Mouse (Mus musculus) midbrain, postnatal 0 days (tissue): ENCODE results near the gene Pars2. TPM values are rescaled to one million over a fixed set of nuclear protein-coding genes. Genes with fewer than 3 reads are reported as not detected.

Source experiments
- ATAC-seq: fragments of 200-750 bp; cut with Nextera tagmentation; 2 replicates; pipeline ENCODE4 v1.8.0; 2017; ENCODE audit warnings: moderate number of reproducible peaks, mild to moderate bottlenecking, moderate TSS enrichment, moderate library complexity; ENCODE audit not compliant: low FRiP score
- DNase-seq: peaks from one replicate; pipeline ENCODE4 v3.0.0-alpha.2; 2015; ENCODE audit warnings: low spot score
- H3K27ac ChIP-seq: fragments of 300-500 bp; sonication (generic); 2 replicates; pipeline ENCODE4 v1.5.1; 2014; ENCODE audit warnings: low read depth, mild to moderate bottlenecking, low read length, mixed read lengths
- H3K27me3 ChIP-seq: fragments of 300-500 bp; sonication (generic); 2 replicates; pipeline ENCODE4 v1.6.1; 2014; ENCODE audit warnings: low read length, control low read depth, mixed read lengths; ENCODE audit not compliant: insufficient read depth
- H3K36me3 ChIP-seq: fragments of 300-500 bp; sonication (generic); 2 replicates; pipeline ENCODE4 v1.6.1; 2014; ENCODE audit warnings: low read length, control low read depth, mixed read lengths; ENCODE audit not compliant: insufficient read depth
- H3K4me1 ChIP-seq: fragments of 300-500 bp; sonication (generic); 2 replicates; pipeline ENCODE4 v1.6.1; 2014; ENCODE audit warnings: mild to moderate bottlenecking, control low read depth, antibody characterized with exemption, low read length, mixed read lengths; ENCODE audit not compliant: insufficient read depth
- H3K4me2 ChIP-seq: fragments of 300-500 bp; sonication (generic); 2 replicates; pipeline ENCODE4 v1.6.1; 2014; ENCODE audit warnings: low read depth, mild to moderate bottlenecking, low read length, mixed read lengths; ENCODE audit not compliant: poor library complexity, severe bottlenecking
- H3K4me3 ChIP-seq: fragments of 300-500 bp; sonication (generic); 2 replicates; pipeline ENCODE4 v1.5.1; 2014; ENCODE audit warnings: low read depth, mild to moderate bottlenecking, low read length, moderate library complexity
- H3K9ac ChIP-seq: fragments of 300-500 bp; sonication (generic); replicated peaks from 2 replicates; pipeline ENCODE4 v1.6.1; 2014; ENCODE audit warnings: mild to moderate bottlenecking, low read length, moderate library complexity, mixed read lengths; ENCODE audit not compliant: poor library complexity, severe bottlenecking
- H3K9me3 ChIP-seq: fragments of 300-500 bp; sonication (generic); 2 replicates; pipeline ENCODE4 v1.6.1; 2016; ENCODE audit warnings: low read length, control low read depth
- CTCF ChIP-seq: IDR thresholded peaks from 2 replicates; pipeline ENCODE4 v1.5.1; 2016; ENCODE audit warnings: antibody characterized with exemption, mild to moderate bottlenecking
- WGBS: fragments of 180-500 bp; shearing (Covaris S2); extraction: QIAGEN DNeasy Blood & Tissue Kit; methylation state at CpG from one replicate; pipeline ENCODE4 v1.1.7; 2014; 5-methylcytosine and 5-hydroxymethylcytosine counted together
- polyA plus RNA-seq: library from polyadenylated mRNA; unstranded; fragments of >200 nt; fragmentation: Nextera tagmentation; extraction: Ambion mirVana; gene quantifications from 2 replicates; pipeline ENCODE4 v1.2.1, GENCODE M21; 2015
- total RNA-seq: library from RNA; depleted of rRNA; stranded (reverse); fragments of >200 nt; gene quantifications from 2 replicates; pipeline ENCODE4 v1.2.3, GENCODE M21; 2014

The Pars2 gene
- total and polyA plus RNA-seq, 2 experiments from 2014 or later, result 7.0 to 10.3 TPM

DNA sequence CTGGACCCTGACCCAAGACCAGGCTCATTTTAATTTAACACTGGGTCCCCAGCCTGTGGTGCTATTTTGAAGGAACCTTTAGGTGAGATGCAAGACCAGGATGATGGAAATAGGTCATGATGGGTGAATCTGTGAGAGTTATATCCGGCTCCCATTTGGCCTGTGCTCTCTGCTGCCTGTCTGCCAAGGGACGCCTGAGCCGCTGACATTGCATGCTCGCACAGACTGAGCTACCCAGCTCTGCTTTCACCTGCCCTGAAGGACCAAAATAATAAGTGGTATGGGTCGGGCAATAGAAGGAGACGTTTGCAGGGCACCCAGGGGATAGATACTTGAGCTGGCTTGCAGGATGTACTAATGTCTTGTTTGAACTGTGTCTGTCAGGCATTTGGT is 6.7 kb upstream of the Pars2 start:
- H3K9ac ChIP-seq, result no peak overlapping the region
- ATAC-seq, result no peak
- H3K27ac ChIP-seq, result no peak overlapping the region
- H3K36me3 ChIP-seq, result no peaks in the 10 kb centered on the region
- no peak overlapping the region for H3K4me3 ChIP-seq
- H3K4me1 ChIP-seq, result no peaks in the 10 kb centered on the region
- TF ChIP-seq CTCF, result no peak
- H3K9me3 ChIP-seq, result no peaks in the 10 kb centered on the region
- H3K27me3 ChIP-seq, result peaks cover 8% of the 10 kb centered on the region; the same call in 1 of the 2 replicates
- no peak for DNase-seq
- H3K4me2 ChIP-seq, result no peak overlapping the region
- 64% methylated on average over 6 of the region's 6 CpGs for WGBS

DNA sequence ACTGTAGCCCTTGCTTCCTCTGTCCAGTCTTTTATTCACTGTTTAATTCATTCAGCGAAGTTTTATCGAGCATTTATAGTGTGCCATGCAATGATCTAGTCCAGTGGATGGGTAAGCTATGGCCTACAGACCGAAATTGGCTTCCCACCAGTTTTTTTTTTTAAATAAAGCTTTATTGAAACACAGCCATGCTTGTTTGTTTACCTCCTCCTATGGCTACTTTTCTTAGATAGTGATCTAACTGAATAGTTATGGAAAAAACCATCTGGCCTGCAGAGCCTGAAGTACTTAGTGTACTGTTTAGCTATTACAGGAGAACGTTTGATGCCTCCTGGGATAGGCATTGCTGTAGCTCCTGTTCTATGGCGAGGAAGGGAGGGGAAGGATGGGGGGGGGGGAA is 5.1 kb upstream of the Pars2 start:
- Histone ChIP-seq H3K4me2 (no peak overlapping the region), H3K9ac (no peak overlapping the region), H3K36me3 (no peaks in the 10 kb centered on the region), H3K27ac (no peak overlapping the region), H3K4me1 (no peaks in the 10 kb centered on the region), H3K9me3 (no peaks in the 10 kb centered on the region), H3K27me3 (peaks cover 8% of the 10 kb centered on the region; the same call in 1 of the 2 replicates), H3K4me3 (no peak overlapping the region)
- no peak for ATAC-seq
- DNase-seq, result no peak
- TF ChIP-seq CTCF, result no peak
- 73% methylated on average over 5 of the region's 5 CpGs for WGBS

GRCm38 (mm10) chr4:106647137-106647536 is 3.7 kb upstream of the Pars2 start:
- Histone ChIP-seq H3K4me3 (no peak overlapping the region), H3K9me3 (no peaks in the 10 kb centered on the region), H3K36me3 (no peaks in the 10 kb centered on the region), H3K27ac (no peak overlapping the region), H3K4me2 (no peak overlapping the region), H3K4me1 (0 out of 2 replicates have a peak, but pooled peaks cover 2% of the 10 kb centered on the region), H3K27me3 (peaks cover 8% of the 10 kb centered on the region; the same call in 1 of the 2 replicates), H3K9ac (no peak overlapping the region)
- DNase-seq (peak; percentile 21), ATAC-seq (no peak)
- 80% methylated on average over 6 of the region's 6 CpGs for WGBS
- TF ChIP-seq CTCF, result no peak

- no peak overlapping the region for H3K9ac ChIP-seq
- ATAC-seq (no peak), DNase-seq (no peak)
- H3K27me3 ChIP-seq, result peaks cover 8% of the 10 kb centered on the region; the same call in 1 of the 2 replicates
- no peak overlapping the region for H3K27ac ChIP-seq
- no peak overlapping the region for H3K4me2 ChIP-seq
- 93% methylated on average over 3 of the region's 3 CpGs for WGBS
- H3K9me3 ChIP-seq, result no peaks in the 10 kb centered on the region
- H3K4me3 ChIP-seq, result no peak overlapping the region
- 0 out of 2 replicates have a peak, but pooled peaks cover 2% of the 10 kb centered on the region for H3K4me1 ChIP-seq
- TF ChIP-seq CTCF, result no peak
- H3K36me3 ChIP-seq, result peaks cover 17% of the 10 kb centered on the region; the same call in 1 of the 2 replicates
These were observed 1.7 kb downstream of the Pars2 start for GRCm38 (mm10) chr4:106652546-106652945.

- Histone ChIP-seq H3K4me2 (no peak overlapping the region), H3K4me3 (no peak overlapping the region), H3K9me3 (no peaks in the 10 kb centered on the region), H3K4me1 (0 out of 2 replicates have a peak, but pooled peaks cover 2% of the 10 kb centered on the region), H3K27me3 (peaks cover 3% of the 10 kb centered on the region; the same call in 1 of the 2 replicates), H3K9ac (no peak overlapping the region), H3K27ac (no peak overlapping the region), H3K36me3 (peaks cover 20% of the 10 kb centered on the region)
- DNase-seq (no peak), ATAC-seq (no peak)
- TF ChIP-seq CTCF, result no peak
- WGBS, result 94% methylated on average over 15 of the region's 15 CpGs
These were observed 2.2 kb downstream of the Pars2 start for GRCm38 (mm10) chr4:106653051-106653450.

GRCm38 (mm10) chr4:106655681-106656080 is 4.8 kb downstream of the Pars2 start:
- H3K9me3 ChIP-seq, result no peaks in the 10 kb centered on the region
- no peak for DNase-seq

More at GRCm38 (mm10) chr4:106655681-106656080, 4.8 kb downstream of the Pars2 start:
- TF ChIP-seq CTCF, result no peak
- Histone ChIP-seq H3K27me3 (no peaks in the 10 kb centered on the region), H3K4me2 (no peak overlapping the region), H3K27ac (no peak overlapping the region), H3K9ac (no peak overlapping the region), H3K4me3 (no peak overlapping the region), H3K4me1 (0 out of 2 replicates have a peak, but pooled peaks cover 2% of the 10 kb centered on the region), H3K36me3 (peaks cover 38% of the 10 kb centered on the region)
- WGBS, result 94% methylated on average over 10 of the region's 10 CpGs
- no peak for ATAC-seq
